Mouse (Mus musculus): ENCODE results near the gene Cela3a. TPM values are rescaled to one million over a fixed set of nuclear protein-coding genes. Genes with fewer than 3 reads are reported as not detected.

The Cela3a gene
- polyA plus RNA-seq (2015; fragmentation: Nextera tagmentation; extraction: Ambion mirVana), result not detected in 2 replicates

DNA sequence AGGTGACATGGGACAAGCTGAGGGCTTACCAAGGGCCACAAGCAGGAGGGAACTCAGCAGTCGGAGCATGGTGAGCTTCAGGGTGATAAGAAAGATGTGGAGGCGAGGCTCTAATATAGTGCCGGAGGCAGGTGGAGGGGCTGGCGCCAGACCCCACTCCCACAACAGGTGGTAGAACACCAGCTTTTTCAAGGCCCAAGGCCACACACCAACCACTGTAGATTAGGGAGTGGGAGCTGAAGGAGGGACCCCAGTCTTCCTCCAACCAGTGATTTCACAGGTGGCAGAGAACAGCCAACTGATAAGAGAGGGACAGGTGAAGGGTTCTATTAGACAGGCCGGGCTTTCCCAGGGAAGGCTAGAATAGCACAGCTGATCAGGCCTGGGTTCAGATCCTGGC lies at the start of gene Cela3a:
Gene Cela3a (minus strand): TSS at position 101 of the 400 bp plus-strand sequence.

GRCm38 (mm10) chr4:137453234-137453767 lies 43.7 kb upstream of the Cela3a start, which contains the start of gene 1700013G24Rik:
1700013G24Rik (plus strand) TSS chr4:137453284.

DNA sequence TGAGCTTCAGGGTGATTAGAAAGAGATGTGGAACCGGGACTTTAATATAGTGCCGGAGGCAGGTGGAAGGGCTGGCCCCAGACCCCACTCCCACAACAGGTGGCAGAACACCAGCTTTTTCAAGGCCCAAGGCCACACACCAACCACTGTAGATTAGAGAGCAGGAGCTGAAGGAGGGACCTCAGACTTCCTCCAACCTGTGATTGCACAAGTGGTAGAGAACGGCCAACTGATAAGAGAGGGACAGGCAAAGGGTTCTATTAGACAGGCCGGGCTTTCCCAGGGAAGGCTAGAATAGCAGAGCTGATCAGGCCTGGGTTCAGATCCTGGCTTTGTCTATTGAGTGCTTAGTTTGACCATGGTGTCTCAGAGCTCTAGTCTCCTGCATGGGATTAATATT lies 20.9 kb upstream of the Cela3a start, which contains the start of gene Cela3b:
Gene Cela3b (minus strand): TSS at position 39 of the 400 bp plus-strand sequence.

GRCm38 (mm10) chr4:137357517-137358254 lies 51.9 kb downstream of the Cela3a start, which contains the start of gene Cdc42:
Cdc42 (minus strand) TSS chr4:137357720.

Other genes with a start within 250 kb of the Cela3a start
- 9.0 and 10.9 TPM in 2 replicates for gene Wnt4, start 132.3 kb downstream of the Cela3a start, polyA plus RNA-seq (2015; fragmentation: Nextera tagmentation; extraction: Ambion mirVana)
- 962 and 964 TPM in 2 replicates for gene Cdc42, start 52.1 kb downstream of the Cela3a start, polyA plus RNA-seq (2015; fragmentation: Nextera tagmentation; extraction: Ambion mirVana)
- gene Cela3b, start 20.7 kb upstream of the Cela3a start, polyA plus RNA-seq (2015; fragmentation: Nextera tagmentation; extraction: Ambion mirVana), result not detected in 2 replicates
- gene 1700013G24Rik, start 43.5 kb upstream of the Cela3a start, polyA plus RNA-seq (2015; fragmentation: Nextera tagmentation; extraction: Ambion mirVana), result not detected in 2 replicates
- gene Hspg2, start 59.0 kb upstream of the Cela3a start, polyA plus RNA-seq (2015; fragmentation: Nextera tagmentation; extraction: Ambion mirVana), result 7.4 and 9.9 TPM in 2 replicates
- not detected in 2 replicates for gene Ldlrad2, start 164.8 kb upstream of the Cela3a start, polyA plus RNA-seq (2015; fragmentation: Nextera tagmentation; extraction: Ambion mirVana)
- 42.8 and 47.2 TPM in 2 replicates for gene Usp48, start 184.0 kb upstream of the Cela3a start, polyA plus RNA-seq (2015; fragmentation: Nextera tagmentation; extraction: Ambion mirVana)